Mouse (Mus musculus) heart, adult 2 months (tissue): Measurements from ENCODE around the gene Olfr1358. TPM values are rescaled to one million over a fixed set of nuclear protein-coding genes. Genes with fewer than 3 reads are reported as not detected.
"Not testable (repeated sequence)": the region's sequence is repeated elsewhere in the genome, so short reads cannot be mapped to it uniquely, and the experiment has no call there.

Experiments
- DNase-seq, 2 experiments: peaks; one replicate each; pipeline ENCODE4 v3.0.0; 2021
- H3K27ac ChIP-seq: fragments of 200-600 bp; 2 replicates; pipeline ENCODE4 v1.8.1; 2022
- H3K27me3 ChIP-seq: fragments of 200-500 bp; 2 replicates; pipeline ENCODE4 v1.6.1; 2012; ENCODE audit warnings: mild to moderate bottlenecking, low read length, inconsistent platforms, mixed read lengths; ENCODE audit not compliant: control insufficient read depth, insufficient read depth
- H3K36me3 ChIP-seq: fragments of 200-500 bp; 2 replicates; pipeline ENCODE4 v1.6.1; 2012; ENCODE audit warnings: low read length, inconsistent platforms; ENCODE audit not compliant: control insufficient read depth, insufficient read depth
- H3K4me1 ChIP-seq: fragments of 200-500 bp; 2 replicates; pipeline ENCODE4 v1.6.1; 2011; ENCODE audit warnings: low read length; ENCODE audit not compliant: control insufficient read depth, insufficient read depth
- H3K4me3 ChIP-seq: fragments of 200-600 bp; 2 replicates; pipeline ENCODE4 v1.8.1; 2022
- H3K79me2 ChIP-seq: fragments of 200-500 bp; replicated peaks from 2 replicates; pipeline ENCODE4 v1.6.1; 2012; ENCODE audit warnings: mild to moderate bottlenecking, inconsistent platforms, low read length, moderate library complexity, mixed read lengths; ENCODE audit not compliant: control insufficient read depth, insufficient read depth
- H3K9ac ChIP-seq: fragments of 200-500 bp; 2 replicates; pipeline ENCODE4 v1.6.1; 2012; ENCODE audit warnings: low read depth, mild to moderate bottlenecking, control low read depth, inconsistent platforms, low read length, mixed read lengths
- CTCF ChIP-seq: fragments of 200-600 bp; IDR thresholded peaks from 2 replicates; pipeline ENCODE4 v1.8.1; 2022; ENCODE audit warnings: antibody characterized with exemption, mild to moderate bottlenecking, moderate library complexity
- EP300 ChIP-seq: fragments of 200-500 bp; IDR thresholded peaks from 2 replicates; pipeline ENCODE4 v1.6.1; 2011; ENCODE audit warnings: low read depth, low read length, control low read depth; ENCODE audit not compliant: insufficient read depth
- POLR2A ChIP-seq: fragments of 200-500 bp; IDR thresholded peaks from 2 replicates; pipeline ENCODE4 v1.6.1; 2011; ENCODE audit warnings: mild to moderate bottlenecking, low read depth, low read length, control low read depth; ENCODE audit not compliant: insufficient read depth
- WGBS: fragments of 180-500 bp; shearing (Covaris S2); methylation state at CpG from one replicate; pipeline ENCODE4 v1.1.7; 2018; 5-methylcytosine and 5-hydroxymethylcytosine counted together
- intact Hi-C: fragments of 180-260 bp; cut with DNase I; formaldehyde crosslinking; loops from one replicate; pipeline ENCODE4 v1.15.1; 2025
- polyA plus RNA-seq: library from polyadenylated mRNA; depleted of rRNA; stranded (reverse); fragments of >200 nt; gene quantifications from 2 replicates; pipeline ENCODE4 v1.2.3, GENCODE M21; 2012
- total RNA-seq, 2 experiments: library from RNA; stranded (reverse); gene quantifications; 2 replicates each; pipeline ENCODE4 v1.2.3; 2021

Gene Olfr1358
- total and polyA plus RNA-seq, 3 experiments, result not detected

DNA sequence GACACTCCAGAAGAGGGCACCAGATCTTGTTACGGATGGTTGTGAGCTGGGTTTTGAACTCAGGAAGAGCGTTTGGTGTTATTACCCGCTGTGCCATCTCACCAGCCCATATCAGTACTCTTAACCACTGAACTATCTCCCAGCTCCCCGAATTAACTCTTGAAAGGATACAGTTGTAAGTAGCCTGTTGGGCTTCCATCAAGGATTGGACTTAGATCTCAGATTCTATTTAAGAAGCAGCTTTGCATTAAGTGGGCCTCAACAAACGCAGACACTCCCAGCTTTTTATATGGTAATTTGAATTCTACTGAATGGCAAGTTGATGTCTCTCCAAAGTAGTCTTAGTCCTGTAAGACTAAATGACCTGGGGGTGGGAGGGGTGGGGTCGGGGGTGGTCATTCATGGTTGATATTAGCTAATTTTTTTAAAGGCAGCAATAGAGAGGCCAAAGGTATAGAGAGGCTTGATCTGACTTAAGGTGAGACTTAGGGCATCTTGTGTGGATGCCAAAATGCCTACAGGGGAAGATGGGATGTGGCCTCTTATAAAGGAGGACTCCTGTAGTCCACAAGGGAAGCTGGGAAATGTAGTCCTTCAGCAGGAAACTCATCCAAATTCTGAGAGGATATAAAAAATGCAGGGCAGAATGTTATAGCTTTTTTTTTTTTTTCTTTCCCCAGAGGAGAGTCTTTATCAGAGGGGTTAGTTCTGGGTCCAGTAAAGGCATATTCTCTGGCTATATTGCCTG lies 14.1 kb upstream of the Olfr1358 start:
- H3K36me3 ChIP-seq, result no peaks in the 10 kb centered on the region
- no peak for DNase-seq
- no peaks in the 10 kb centered on the region for H3K4me1 ChIP-seq
- no peaks in the 10 kb centered on the region for H3K27me3 ChIP-seq
- H3K4me3 ChIP-seq, result no peak overlapping the region
- no peak overlapping the region for H3K9ac ChIP-seq
- no peak for TF ChIP-seq EP300
- intact Hi-C loops, result no loop called here
- H3K27ac ChIP-seq, result no peak overlapping the region
- WGBS, result 66% methylated on average over 6 of the region's 6 CpGs
- H3K79me2 ChIP-seq, result no peaks in the 10 kb centered on the region

DNA sequence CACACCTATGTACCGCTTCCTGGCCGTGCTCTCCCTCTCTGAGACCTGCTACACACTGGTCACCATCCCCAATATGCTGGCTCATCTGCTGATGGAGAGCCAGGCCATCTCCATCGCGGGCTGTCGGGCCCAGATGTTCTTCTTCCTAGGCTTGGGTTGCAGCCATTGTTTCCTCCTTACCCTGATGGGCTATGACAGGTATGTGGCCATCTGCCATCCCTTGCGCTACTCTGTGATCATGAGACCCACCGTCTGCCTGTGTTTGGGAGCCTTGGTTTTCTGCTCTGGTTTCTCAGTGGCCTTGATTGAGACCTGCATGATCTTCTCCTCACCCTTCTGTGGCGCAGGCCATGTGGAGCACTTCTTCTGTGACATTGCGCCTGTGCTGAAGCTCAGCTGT lies 2.6 kb downstream of the Olfr1358 start:
- no peak overlapping the region for H3K27ac ChIP-seq
- intact Hi-C loops, result no loop called here
- no peak overlapping the region for H3K4me3 ChIP-seq
- no peak for TF ChIP-seq POLR2A
- no peak for TF ChIP-seq EP300
- TF ChIP-seq CTCF, result no peak
- no peaks in the 10 kb centered on the region for H3K79me2 ChIP-seq
- no peaks in the 10 kb centered on the region for H3K36me3 ChIP-seq
- 64% methylated on average over 9 of the region's 9 CpGs for WGBS
- H3K27me3 ChIP-seq, result no peaks in the 10 kb centered on the region
- no peak overlapping the region for H3K9ac ChIP-seq
- H3K4me1 ChIP-seq, result no peaks in the 10 kb centered on the region
- no peak for DNase-seq

DNA sequence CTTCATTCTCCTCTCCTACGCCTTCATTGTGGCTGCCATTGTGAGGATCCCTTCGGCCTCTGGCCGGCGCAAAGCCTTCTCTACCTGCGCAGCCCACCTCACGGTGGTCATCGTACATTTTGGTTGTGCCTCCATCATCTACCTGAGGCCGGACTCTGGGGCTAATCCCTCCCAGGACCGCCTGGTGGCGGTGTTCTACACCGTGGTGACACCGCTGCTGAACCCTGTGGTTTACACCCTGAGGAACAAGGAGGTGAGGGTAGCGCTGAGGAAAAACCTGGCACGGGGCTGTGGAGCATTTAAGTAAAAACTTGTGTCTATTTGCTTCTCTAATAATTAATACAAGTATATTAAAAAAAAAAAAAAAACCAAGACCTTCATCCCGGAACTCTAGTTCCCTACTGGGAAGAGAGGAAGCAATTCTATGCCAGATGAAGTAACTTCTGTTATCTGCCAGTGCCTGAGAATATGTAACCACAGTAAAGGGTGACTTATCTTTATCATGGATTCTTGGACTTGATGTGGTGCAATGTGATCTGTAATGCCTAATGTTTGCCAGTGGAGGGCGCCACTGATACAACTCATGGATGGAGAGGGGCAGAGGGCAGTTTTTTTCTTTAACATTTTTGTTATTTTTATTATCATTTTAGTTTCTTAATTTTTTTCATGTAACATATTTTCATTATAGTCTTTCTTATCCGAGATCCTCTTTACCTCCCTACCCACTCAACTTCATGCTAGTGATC lies 3.2 kb downstream of the Olfr1358 start:
- no peaks in the 10 kb centered on the region for H3K36me3 ChIP-seq
- no peak overlapping the region for H3K27ac ChIP-seq
- H3K27me3 ChIP-seq, result no peaks in the 10 kb centered on the region
- H3K4me3 ChIP-seq, result no peak overlapping the region
- H3K9ac ChIP-seq, result no peak overlapping the region
- WGBS, result 38% methylated on average over 17 of the region's 17 CpGs
- TF ChIP-seq CTCF (peak; percentile 48), EP300 (no peak)
- no peaks in the 10 kb centered on the region for H3K79me2 ChIP-seq
- intact Hi-C loops, result no loop called here
- H3K4me1 ChIP-seq, result no peaks in the 10 kb centered on the region
- no peak for DNase-seq

DNA sequence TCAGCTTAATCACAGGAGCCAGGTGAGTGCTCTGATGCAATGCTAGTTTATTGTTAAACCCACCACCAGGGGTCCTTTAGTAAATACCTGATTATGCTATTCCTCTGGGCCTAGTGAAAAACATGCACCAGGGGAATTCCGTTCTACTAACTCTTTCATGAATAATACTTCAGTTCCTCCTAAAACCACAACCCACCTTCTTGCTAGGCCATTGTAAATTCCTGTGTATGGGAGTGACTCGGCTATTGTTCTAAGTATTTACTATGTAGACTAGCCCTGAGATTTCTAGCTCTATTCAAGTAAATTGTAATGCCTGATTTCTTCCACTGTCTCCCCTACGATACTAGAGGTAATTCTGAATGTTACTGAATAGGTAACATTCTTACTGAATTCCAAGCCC lies 7.8 kb downstream of the Olfr1358 start:
- H3K9ac ChIP-seq, H3K4me3 ChIP-seq, H3K36me3 ChIP-seq, intact Hi-C loops, DNase-seq, H3K4me1 ChIP-seq, H3K79me2 ChIP-seq, H3K27ac ChIP-seq, H3K27me3 ChIP-seq: not testable (repeated sequence)
- WGBS, result 60% methylated on average over 3 of the region's 3 CpGs

DNA sequence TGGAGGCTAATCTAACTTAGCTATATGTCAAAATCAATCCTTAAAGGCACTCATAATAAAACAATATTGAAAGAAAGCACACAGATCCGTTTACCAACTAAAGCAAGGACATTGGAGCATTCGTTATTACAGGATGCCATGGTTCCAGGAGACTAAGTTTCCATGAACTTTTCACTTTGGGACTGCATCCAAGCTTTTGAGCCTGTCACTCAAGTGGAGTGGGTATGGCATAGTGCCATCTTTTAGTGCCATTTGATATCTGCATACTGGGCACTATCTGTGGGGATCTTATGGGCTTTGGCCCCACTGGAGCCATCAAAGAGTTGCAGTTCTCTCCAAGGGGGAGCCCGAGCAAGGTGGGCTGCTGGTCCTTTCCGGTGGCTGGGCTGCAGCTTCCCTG lies 8.3 kb downstream of the Olfr1358 start:
- no peaks in the 10 kb centered on the region for H3K79me2 ChIP-seq
- no peak overlapping the region for H3K4me3 ChIP-seq
- intact Hi-C loops, result no loop called here
- no peaks in the 10 kb centered on the region for H3K27me3 ChIP-seq
- no peak for TF ChIP-seq EP300
- TF ChIP-seq CTCF, result no peak
- TF ChIP-seq POLR2A, result no peak
- no peak overlapping the region for H3K9ac ChIP-seq
- 43% methylated on average over 4 of the region's 4 CpGs for WGBS
- H3K36me3 ChIP-seq, result no peaks in the 10 kb centered on the region
- H3K27ac ChIP-seq, result no peak overlapping the region
- no peaks in the 10 kb centered on the region for H3K4me1 ChIP-seq
- DNase-seq, result no peak

DNA sequence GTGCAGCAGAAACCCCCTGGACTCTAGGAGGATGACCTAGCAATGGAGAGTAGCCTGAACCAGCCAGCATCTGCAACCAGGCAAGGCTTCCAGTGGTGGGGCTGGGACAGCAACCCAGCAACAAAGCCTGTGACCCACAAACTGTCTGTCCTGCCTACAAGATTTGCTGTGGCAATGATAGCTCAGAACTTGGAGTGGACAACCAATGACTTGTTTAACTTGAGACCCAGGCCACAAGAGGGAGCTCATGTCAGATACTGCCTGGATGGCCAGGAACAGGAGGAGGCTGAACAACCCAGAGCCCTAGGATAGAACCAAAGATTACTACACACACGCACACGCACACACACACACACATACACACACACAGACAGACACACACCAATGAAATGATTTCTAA lies 23.7 kb downstream of the Olfr1358 start:
- H3K27ac ChIP-seq, result no peak overlapping the region
- H3K9ac ChIP-seq, result no peak overlapping the region
- no peaks in the 10 kb centered on the region for H3K79me2 ChIP-seq
- no peak for DNase-seq
- H3K4me1 ChIP-seq, result no peaks in the 10 kb centered on the region
- intact Hi-C loops, result loop anchor here (2.0 kb wide), 1 partner anchor 64 kb away; no protein-coding TSS in a partner anchor
- no peaks in the 10 kb centered on the region for H3K27me3 ChIP-seq
- TF ChIP-seq CTCF (peak; percentile 64), EP300 (no peak)
- H3K36me3 ChIP-seq, result no peaks in the 10 kb centered on the region
- WGBS, result 45% methylated on average over 2 of the region's 2 CpGs
- no peak overlapping the region for H3K4me3 ChIP-seq
